Mouse (Mus musculus): ENCODE measurements at regions not wholly inside any gene's neighbourhood (a gene's known extent, or its start where the extent isn't known, plus 50 kb on each side); places are given as distances from the start of the nearest gene placed in this dataset.

DNA sequence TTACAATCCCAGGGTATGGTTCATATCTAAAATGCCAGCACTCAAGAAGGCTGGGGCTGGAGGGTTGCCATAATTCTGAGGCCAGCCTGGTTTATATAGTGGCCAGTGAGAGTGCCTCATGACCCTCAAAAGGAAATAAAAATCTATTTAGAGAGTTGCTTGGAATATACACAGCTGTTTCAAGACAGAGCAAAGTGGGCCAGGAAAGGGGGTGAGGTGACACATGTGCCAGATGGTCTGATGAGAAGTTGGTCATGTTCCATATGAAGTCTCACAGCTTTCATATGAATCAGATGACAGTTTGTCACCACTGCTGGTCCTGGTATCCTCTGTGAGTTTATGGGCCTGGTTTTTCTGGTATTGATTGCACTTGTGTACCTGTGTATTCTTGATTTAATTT, 261.5 kb upstream of the Ube2e3 start:
- TF ChIP-seq POLR2A (IDR thresholded peaks at IDR 0.05; ENCODE audit: low read depth, low read length) (no peak), CTCF (IDR thresholded peaks at IDR 0.05; ENCODE audit: extremely low read depth, insufficient read length, insufficient replicate concordance, low read depth, low read length) (no peak)
- no peaks in the 10 kb centered on the region for H3K4me1 ChIP-seq (ENCODE audit: control insufficient read depth, insufficient read depth, insufficient read length, low read length)
- no peaks in the 10 kb centered on the region for H3K27me3 ChIP-seq (ENCODE audit: control insufficient read depth, insufficient read depth, low read length)
- no peaks in the 10 kb centered on the region for H3K36me3 ChIP-seq (ENCODE audit: control insufficient read depth, insufficient read depth, low read length)
- H3K4me3 ChIP-seq (ENCODE audit: low read depth, low read length), result no peak overlapping the region
- H3K27ac ChIP-seq (ENCODE audit: insufficient read depth, low read depth, low read length), result no peak overlapping the region

DNA sequence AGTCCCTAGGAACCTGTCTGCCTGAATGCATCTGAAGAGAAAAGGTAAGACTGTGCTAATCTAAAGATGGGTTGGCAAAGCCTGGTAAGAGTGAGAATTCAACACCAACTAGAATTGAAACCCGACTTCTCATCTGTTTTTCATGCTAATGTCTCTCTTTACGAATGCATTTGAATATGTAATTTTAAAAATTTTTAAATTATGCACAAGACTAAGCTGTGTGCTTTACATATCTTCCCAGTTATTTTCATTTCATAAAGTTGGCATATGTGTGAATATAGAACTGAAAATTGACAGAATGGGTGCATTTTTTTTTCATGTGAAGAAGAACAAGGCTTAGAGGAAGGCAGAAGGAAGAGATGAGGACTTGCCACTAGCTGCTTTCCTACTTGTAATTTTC, 267.2 kb upstream of the Ube2e3 start:
- 79% methylated on average over 2 of the region's 2 CpGs for WGBS
- TF ChIP-seq POLR2A (IDR thresholded peaks at IDR 0.05; ENCODE audit: low read depth, low read length) (no peak), CTCF (IDR thresholded peaks at IDR 0.05; ENCODE audit: extremely low read depth, insufficient read length, insufficient replicate concordance, low read depth, low read length) (no peak)
- Histone ChIP-seq H3K4me3 (ENCODE audit: low read depth, low read length) (no peak overlapping the region), H3K4me1 (ENCODE audit: control insufficient read depth, insufficient read depth, insufficient read length, low read length) (no peaks in the 10 kb centered on the region), H3K36me3 (ENCODE audit: control insufficient read depth, insufficient read depth, low read length) (no peaks in the 10 kb centered on the region), H3K27me3 (ENCODE audit: control insufficient read depth, insufficient read depth, low read length) (no peaks in the 10 kb centered on the region), H3K27ac (ENCODE audit: insufficient read depth, low read depth, low read length) (no peak overlapping the region)

- Histone ChIP-seq H3K4me3 (ENCODE audit: low read depth, low read length) (no peak overlapping the region), H3K27me3 (ENCODE audit: control insufficient read depth, insufficient read depth, low read length) (no peaks in the 10 kb centered on the region), H3K4me1 (ENCODE audit: control insufficient read depth, insufficient read depth, insufficient read length, low read length) (no peaks in the 10 kb centered on the region), H3K27ac (ENCODE audit: insufficient read depth, low read depth, low read length) (no peak overlapping the region), H3K36me3 (ENCODE audit: control insufficient read depth, insufficient read depth, low read length) (no peaks in the 10 kb centered on the region)
- TF ChIP-seq CTCF (IDR thresholded peaks at IDR 0.05; ENCODE audit: extremely low read depth, insufficient read length, insufficient replicate concordance, low read depth, low read length), result no peak
- TF ChIP-seq POLR2A (IDR thresholded peaks at IDR 0.05; ENCODE audit: low read depth, low read length), result no peak
- 84% methylated on average over 8 of the region's 8 CpGs for WGBS
Measured at GRCm38 (mm10) chr2:78598039-78598438, 269.9 kb upstream of the Ube2e3 start.

GRCm38 (mm10) chr2:78596251-78596650, 271.7 kb upstream of the Ube2e3 start:
- H3K36me3 ChIP-seq (ENCODE audit: control insufficient read depth, insufficient read depth, low read length), result no peaks in the 10 kb centered on the region
- WGBS, result 57% methylated on average over 2 of the region's 2 CpGs
- H3K4me3 ChIP-seq (ENCODE audit: low read depth, low read length), result no peak overlapping the region
- H3K27me3 ChIP-seq (ENCODE audit: control insufficient read depth, insufficient read depth, low read length), result no peaks in the 10 kb centered on the region
- H3K27ac ChIP-seq (ENCODE audit: insufficient read depth, low read depth, low read length), result no peak overlapping the region
- H3K4me1 ChIP-seq (ENCODE audit: control insufficient read depth, insufficient read depth, insufficient read length, low read length), result no peaks in the 10 kb centered on the region
- TF ChIP-seq POLR2A (IDR thresholded peaks at IDR 0.05; ENCODE audit: low read depth, low read length), result no peak
- TF ChIP-seq CTCF (IDR thresholded peaks at IDR 0.05; ENCODE audit: extremely low read depth, insufficient read length, insufficient replicate concordance, low read depth, low read length), result no peak

DNA sequence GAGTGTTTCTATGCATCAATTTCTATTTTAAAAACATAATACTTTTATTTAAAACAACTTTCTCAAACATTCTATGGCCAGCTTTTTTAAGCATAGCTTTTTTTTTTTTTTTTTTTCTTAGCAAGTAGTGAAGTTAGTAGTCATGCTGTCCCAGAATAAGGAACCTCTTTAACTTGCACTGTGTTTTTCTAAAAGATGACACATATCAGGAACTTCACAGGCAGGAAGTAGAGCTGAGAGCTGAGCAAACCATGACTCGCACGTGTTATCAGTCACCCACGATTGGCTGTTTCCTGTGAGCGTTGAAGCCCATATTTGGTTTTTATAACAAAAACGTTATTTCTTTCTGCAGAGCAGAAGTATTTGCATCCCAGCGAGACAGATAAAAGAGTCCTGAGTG, 287.9 kb upstream of the Ube2e3 start:
- H3K4me3 ChIP-seq (ENCODE audit: low read depth, low read length), result no peak overlapping the region
- H3K27me3 ChIP-seq (ENCODE audit: control insufficient read depth, insufficient read depth, low read length), result no peaks in the 10 kb centered on the region
- WGBS, result 30% methylated on average over 6 of the region's 6 CpGs
- H3K27ac ChIP-seq (ENCODE audit: insufficient read depth, low read depth, low read length), result no peak overlapping the region
- no peak for TF ChIP-seq POLR2A (IDR thresholded peaks at IDR 0.05; ENCODE audit: low read depth, low read length)
- no peak for TF ChIP-seq CTCF (IDR thresholded peaks at IDR 0.05; ENCODE audit: extremely low read depth, insufficient read length, insufficient replicate concordance, low read depth, low read length)
- no peaks in the 10 kb centered on the region for H3K4me1 ChIP-seq (ENCODE audit: control insufficient read depth, insufficient read depth, insufficient read length, low read length)
- no peaks in the 10 kb centered on the region for H3K36me3 ChIP-seq (ENCODE audit: control insufficient read depth, insufficient read depth, low read length)

GRCm38 (mm10) chr2:78572492-78572891, 295.4 kb upstream of the Ube2e3 start:
- Histone ChIP-seq H3K4me1 (ENCODE audit: control insufficient read depth, insufficient read depth, insufficient read length, low read length) (no peaks in the 10 kb centered on the region), H3K27ac (ENCODE audit: insufficient read depth, low read depth, low read length) (no peak overlapping the region), H3K36me3 (ENCODE audit: control insufficient read depth, insufficient read depth, low read length) (no peaks in the 10 kb centered on the region), H3K4me3 (ENCODE audit: low read depth, low read length) (no peak overlapping the region), H3K27me3 (ENCODE audit: control insufficient read depth, insufficient read depth, low read length) (no peaks in the 10 kb centered on the region)
- no peak for TF ChIP-seq CTCF (IDR thresholded peaks at IDR 0.05; ENCODE audit: extremely low read depth, insufficient read length, insufficient replicate concordance, low read depth, low read length)
- no peak for TF ChIP-seq POLR2A (IDR thresholded peaks at IDR 0.05; ENCODE audit: low read depth, low read length)
- 36% methylated on average over 3 of the region's 3 CpGs for WGBS

DNA sequence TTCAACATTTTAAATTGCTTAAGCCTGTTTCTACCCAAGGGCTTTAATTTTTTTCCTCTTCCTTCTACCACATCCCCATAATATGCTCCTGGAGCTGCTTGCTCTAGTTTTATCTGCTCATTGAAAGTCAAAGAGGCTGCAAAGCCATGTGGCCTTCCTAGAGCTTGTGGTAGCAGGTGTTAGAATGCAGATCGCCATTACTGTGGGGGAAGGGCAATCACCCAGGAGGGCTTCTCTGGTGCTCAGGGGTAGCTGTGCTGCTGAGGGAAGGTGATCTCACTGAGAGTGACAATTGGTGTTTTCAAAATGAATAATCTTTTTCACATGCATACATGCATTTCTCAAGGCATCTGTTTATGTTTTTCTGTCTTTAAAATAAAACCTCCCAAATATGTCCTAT, 309.8 kb upstream of the Ube2e3 start:
- no peak overlapping the region for H3K4me3 ChIP-seq (ENCODE audit: low read depth, low read length)
- no peak overlapping the region for H3K27ac ChIP-seq (ENCODE audit: insufficient read depth, low read depth, low read length)
- no peaks in the 10 kb centered on the region for H3K36me3 ChIP-seq (ENCODE audit: control insufficient read depth, insufficient read depth, low read length)
- no peaks in the 10 kb centered on the region for H3K27me3 ChIP-seq (ENCODE audit: control insufficient read depth, insufficient read depth, low read length)
- no peak for TF ChIP-seq CTCF (IDR thresholded peaks at IDR 0.05; ENCODE audit: extremely low read depth, insufficient read length, insufficient replicate concordance, low read depth, low read length)
- no peak for TF ChIP-seq POLR2A (IDR thresholded peaks at IDR 0.05; ENCODE audit: low read depth, low read length)
- no peaks in the 10 kb centered on the region for H3K4me1 ChIP-seq (ENCODE audit: control insufficient read depth, insufficient read depth, insufficient read length, low read length)
- WGBS, result 67% methylated on average over 1 of the region's 1 CpGs

DNA sequence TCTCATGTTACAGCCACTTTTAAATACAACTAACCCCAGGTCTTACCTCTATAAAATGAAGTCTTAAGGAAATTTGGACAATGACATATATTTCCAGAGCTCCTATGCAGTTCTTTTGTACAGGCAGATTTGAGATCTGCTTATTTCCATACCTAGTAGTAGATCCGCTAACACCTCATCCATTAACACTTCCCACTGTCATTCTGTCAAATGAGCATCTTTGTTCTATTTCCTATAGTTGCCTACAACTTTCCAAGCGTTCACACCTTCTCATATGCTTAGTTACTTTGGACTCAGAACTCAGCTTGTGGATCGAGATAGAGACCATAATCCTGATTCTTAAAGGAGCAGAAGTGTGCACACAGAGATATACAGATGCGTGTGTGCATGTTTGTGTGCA, 316.8 kb upstream of the Ube2e3 start:
- 82% methylated on average over 4 of the region's 4 CpGs for WGBS
- Histone ChIP-seq H3K4me1 (ENCODE audit: control insufficient read depth, insufficient read depth, insufficient read length, low read length) (no peaks in the 10 kb centered on the region), H3K36me3 (ENCODE audit: control insufficient read depth, insufficient read depth, low read length) (no peaks in the 10 kb centered on the region), H3K4me3 (ENCODE audit: low read depth, low read length) (no peak overlapping the region), H3K27ac (ENCODE audit: insufficient read depth, low read depth, low read length) (no peak overlapping the region), H3K27me3 (ENCODE audit: control insufficient read depth, insufficient read depth, low read length) (no peaks in the 10 kb centered on the region)
- TF ChIP-seq POLR2A (IDR thresholded peaks at IDR 0.05; ENCODE audit: low read depth, low read length), result no peak
- no peak for TF ChIP-seq CTCF (IDR thresholded peaks at IDR 0.05; ENCODE audit: extremely low read depth, insufficient read length, insufficient replicate concordance, low read depth, low read length)

Measured in small intestine, adult 2 months (tissue).